Mouse (Mus musculus) liver, embryonic 16.5 days (tissue): ENCODE measurements around the gene Sh3bgrl2. TPM values are rescaled to one million over a fixed set of nuclear protein-coding genes. Genes with fewer than 3 reads are reported as not detected.

ENCODE experiments used
- ATAC-seq: fragments of 200-750 bp; cut with Nextera tagmentation; 2 replicates; pipeline ENCODE4 v1.8.0; 2017; ENCODE audit warnings: low read depth, mild to moderate bottlenecking, moderate number of reproducible peaks, moderate library complexity
- H3K27ac ChIP-seq: fragments of 300-500 bp; sonication (generic); 2 replicates; pipeline ENCODE4 v1.5.1; 2014; ENCODE audit warnings: mild to moderate bottlenecking, low read length
- H3K27me3 ChIP-seq: fragments of 300-500 bp; sonication (generic); 2 replicates; pipeline ENCODE4 v1.6.1; 2014; ENCODE audit warnings: low read depth, low read length, mixed read lengths; ENCODE audit not compliant: control insufficient read depth, insufficient read depth
- H3K36me3 ChIP-seq: fragments of 300-500 bp; sonication (generic); 2 replicates; pipeline ENCODE4 v1.6.1; 2014; ENCODE audit warnings: mild to moderate bottlenecking; ENCODE audit not compliant: control insufficient read depth, insufficient read depth
- H3K4me1 ChIP-seq: fragments of 300-500 bp; sonication (generic); 2 replicates; pipeline ENCODE4 v1.6.1; 2014; ENCODE audit warnings: low read depth, low read length, mixed read lengths; ENCODE audit not compliant: control insufficient read depth
- H3K4me2 ChIP-seq: fragments of 300-500 bp; sonication (generic); 2 replicates; pipeline ENCODE4 v1.6.1; 2014; ENCODE audit warnings: low read depth, low read length, mixed read lengths
- H3K4me3 ChIP-seq: fragments of 300-500 bp; sonication (generic); 2 replicates; pipeline ENCODE4 v1.5.1; 2014; ENCODE audit warnings: low read depth, mild to moderate bottlenecking, low read length
- H3K9ac ChIP-seq: fragments of 300-500 bp; sonication (generic); 2 replicates; pipeline ENCODE4 v1.6.1; 2014; ENCODE audit warnings: low read depth, low read length
- H3K9me3 ChIP-seq: fragments of 300-500 bp; sonication (generic); replicated peaks from 2 replicates; pipeline ENCODE4 v1.6.1; 2016; ENCODE audit warnings: low read length; ENCODE audit not compliant: control insufficient read depth
- WGBS: fragments of 180-500 bp; shearing (Covaris S2); extraction: QIAGEN DNeasy Blood & Tissue Kit; methylation state at CpG from one replicate; pipeline ENCODE4 v1.1.7; 2014; ENCODE audit not compliant: insufficient replicate concordance; 5-methylcytosine and 5-hydroxymethylcytosine counted together
- polyA plus RNA-seq: library from polyadenylated mRNA; unstranded; fragments of >200 nt; fragmentation: Nextera tagmentation; extraction: Ambion mirVana; gene quantifications from 2 replicates; pipeline ENCODE4 v1.2.1, GENCODE M21; 2015

The Sh3bgrl2 gene
- polyA plus RNA-seq, 1 experiment from 2014 or later = 13.9 TPM

GRCm38 (mm10) chr9:83605886-83606640 lies 57.9 kb downstream of the Sh3bgrl2 start:
- Histone ChIP-seq H3K4me2 (no peak overlapping the region), H3K4me1 (no peaks in the 10 kb centered on the region), H3K36me3 (no peaks in the 10 kb centered on the region), H3K9me3 (no peaks in the 10 kb centered on the region), H3K9ac (no peak overlapping the region), H3K4me3 (no peak overlapping the region), H3K27ac (no peak overlapping the region), H3K27me3 (no peaks in the 10 kb centered on the region)
- no peak for ATAC-seq
- 51% methylated on average over 8 of the region's 8 CpGs for WGBS

GRCm38 (mm10) chr9:83608135-83608534 lies 60.0 kb downstream of the Sh3bgrl2 start:
- H3K36me3 ChIP-seq = no peaks in the 10 kb centered on the region
- no peaks in the 10 kb centered on the region for H3K4me1 ChIP-seq
- no peaks in the 10 kb centered on the region for H3K9me3 ChIP-seq
- no peaks in the 10 kb centered on the region for H3K27me3 ChIP-seq
- no peak overlapping the region for H3K4me2 ChIP-seq
- no peak overlapping the region for H3K4me3 ChIP-seq
- no peak overlapping the region for H3K9ac ChIP-seq
- no peak overlapping the region for H3K27ac ChIP-seq
- ATAC-seq = no peak
- 52% methylated on average over 1 of the region's 1 CpGs for WGBS

DNA sequence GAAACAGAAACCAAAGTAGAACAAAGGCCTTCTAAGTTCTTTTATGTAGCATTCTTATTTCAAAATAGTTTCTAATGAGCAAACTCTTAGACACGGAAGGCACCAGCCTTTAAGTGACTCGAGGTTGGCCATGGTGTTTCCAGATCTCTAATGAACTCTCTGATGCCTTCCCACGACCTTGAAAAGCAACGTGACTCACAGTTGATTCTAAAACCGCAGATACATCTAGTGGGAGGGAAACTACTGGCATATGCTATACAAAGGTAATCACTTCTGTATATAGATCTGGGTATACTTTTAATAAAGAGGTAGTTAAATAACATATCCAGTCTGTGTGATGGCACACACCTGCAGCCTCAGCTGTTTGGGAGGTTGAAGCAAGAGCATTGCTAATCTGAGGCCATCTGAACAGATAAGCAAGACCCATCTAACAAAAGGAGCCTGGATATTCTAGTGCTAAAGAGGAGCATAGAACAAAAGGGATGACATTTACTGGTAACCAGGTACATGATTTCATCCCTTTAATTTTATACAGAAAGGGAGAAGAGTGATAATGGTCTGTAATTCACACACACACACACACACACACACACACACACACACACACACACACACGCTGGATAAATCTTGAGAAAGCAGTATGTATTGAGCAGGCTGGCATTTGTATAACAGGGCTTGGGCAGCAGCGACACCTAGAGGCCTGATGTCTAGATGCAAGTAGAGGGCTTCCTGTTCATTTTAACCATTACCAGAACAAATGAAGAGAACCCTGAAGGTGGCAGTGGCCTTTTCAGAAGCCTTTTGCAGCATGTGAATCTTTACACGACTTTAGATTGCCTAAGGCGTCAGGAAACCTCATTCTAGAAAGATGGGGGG lies 61.5 kb downstream of the Sh3bgrl2 start:
- Histone ChIP-seq H3K4me3 (no peak overlapping the region), H3K4me2 (no peak overlapping the region), H3K9ac (no peak overlapping the region), H3K27me3 (no peaks in the 10 kb centered on the region), H3K9me3 (no peaks in the 10 kb centered on the region), H3K4me1 (no peaks in the 10 kb centered on the region), H3K36me3 (no peaks in the 10 kb centered on the region), H3K27ac (no peak overlapping the region)
- 0 out of 2 replicates have a peak, but pooled peaks have one; percentile 19 for ATAC-seq
- WGBS = 23% methylated on average over 9 of the region's 9 CpGs

DNA sequence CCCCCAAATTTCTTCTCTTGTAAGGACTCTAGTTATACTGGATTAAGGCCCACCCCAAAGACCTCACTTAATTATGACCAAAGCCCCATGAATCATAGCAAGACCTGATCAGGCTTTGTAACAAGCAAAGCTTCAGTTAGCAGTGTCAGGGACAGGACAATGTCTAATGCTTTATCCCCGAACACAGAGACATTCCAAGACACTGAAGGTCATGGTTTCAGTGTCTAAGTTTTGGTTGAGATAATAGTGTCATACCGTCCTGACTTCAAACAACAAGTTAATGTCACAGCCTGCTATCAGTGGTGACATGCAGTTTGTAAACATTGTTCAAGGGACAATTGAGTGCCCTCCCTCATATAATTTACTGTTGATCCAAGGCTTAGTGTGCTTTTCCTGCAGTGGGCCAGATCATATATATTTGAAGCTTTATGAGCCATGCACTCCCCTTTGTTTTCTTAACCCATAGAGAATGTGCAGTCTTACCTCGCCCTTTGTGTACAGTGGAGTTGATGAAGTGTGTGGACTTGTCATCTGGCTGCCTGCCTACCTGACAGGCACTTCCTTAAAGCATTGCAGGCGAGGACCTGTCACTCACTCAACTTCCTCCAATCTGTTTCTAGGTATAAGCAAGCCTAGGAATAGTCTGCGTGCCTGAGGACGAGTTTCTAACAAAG lies 67.9 kb downstream of the Sh3bgrl2 start:
- Histone ChIP-seq H3K9me3 (no peaks in the 10 kb centered on the region), H3K4me3 (no peak overlapping the region), H3K27me3 (no peaks in the 10 kb centered on the region), H3K4me1 (no peaks in the 10 kb centered on the region), H3K27ac (no peak overlapping the region), H3K36me3 (no peaks in the 10 kb centered on the region), H3K9ac (no peak overlapping the region), H3K4me2 (no peak overlapping the region)
- no peak for ATAC-seq
- WGBS = 19% methylated on average over 6 of the region's 6 CpGs

GRCm38 (mm10) chr9:83616586-83617081 lies 68.5 kb downstream of the Sh3bgrl2 start:
- Histone ChIP-seq H3K9me3 (no peaks in the 10 kb centered on the region), H3K4me3 (no peak overlapping the region), H3K4me1 (no peaks in the 10 kb centered on the region), H3K4me2 (no peak overlapping the region), H3K27me3 (no peaks in the 10 kb centered on the region), H3K9ac (no peak overlapping the region), H3K36me3 (no peaks in the 10 kb centered on the region), H3K27ac (no peak overlapping the region)
- no peak for ATAC-seq
- 16% methylated on average over 7 of the region's 7 CpGs for WGBS

GRCm38 (mm10) chr9:83623455-83623854 lies 75.3 kb downstream of the Sh3bgrl2 start:
- no peak overlapping the region for H3K27ac ChIP-seq
- ATAC-seq = no peak
- no peaks in the 10 kb centered on the region for H3K36me3 ChIP-seq
- no peak overlapping the region for H3K4me2 ChIP-seq
- no peak overlapping the region for H3K9ac ChIP-seq
- H3K4me1 ChIP-seq = no peaks in the 10 kb centered on the region
- no peaks in the 10 kb centered on the region for H3K9me3 ChIP-seq
- no peak overlapping the region for H3K4me3 ChIP-seq
- WGBS = 64% methylated on average over 6 of the region's 6 CpGs
- H3K27me3 ChIP-seq = no peaks in the 10 kb centered on the region

DNA sequence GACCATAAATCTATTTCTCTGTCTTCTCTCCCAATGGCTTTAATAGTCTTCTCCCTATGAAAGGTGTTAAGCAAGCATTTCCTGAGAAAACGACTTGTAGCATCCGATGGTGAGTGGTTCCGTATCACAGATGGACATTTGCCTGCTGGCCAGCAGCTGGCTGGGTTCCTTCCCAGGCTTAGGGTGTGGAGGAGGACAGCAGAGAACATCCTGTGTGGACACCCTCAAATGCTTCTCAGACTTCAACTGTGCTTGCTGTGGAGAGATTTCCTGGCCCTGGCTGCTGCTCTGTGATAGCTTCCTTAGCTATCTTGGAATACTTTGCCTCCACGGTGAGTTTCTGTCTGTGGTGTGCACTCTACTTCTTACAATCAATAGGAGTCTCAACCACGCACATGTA lies 76.1 kb downstream of the Sh3bgrl2 start:
- Histone ChIP-seq H3K36me3 (no peaks in the 10 kb centered on the region), H3K27ac (no peak overlapping the region), H3K27me3 (no peaks in the 10 kb centered on the region), H3K9me3 (no peaks in the 10 kb centered on the region), H3K4me2 (no peak overlapping the region), H3K4me1 (no peaks in the 10 kb centered on the region), H3K4me3 (no peak overlapping the region), H3K9ac (no peak overlapping the region)
- no peak for ATAC-seq
- WGBS = 49% methylated on average over 5 of the region's 5 CpGs

- Histone ChIP-seq H3K27ac (no peak overlapping the region), H3K4me3 (no peak overlapping the region), H3K4me2 (no peak overlapping the region), H3K36me3 (no peaks in the 10 kb centered on the region), H3K9me3 (no peaks in the 10 kb centered on the region), H3K9ac (no peak overlapping the region), H3K4me1 (no peaks in the 10 kb centered on the region), H3K27me3 (no peaks in the 10 kb centered on the region)
- WGBS = 66% methylated on average over 5 of the region's 5 CpGs
- no peak for ATAC-seq
These were observed 77.0 kb downstream of the Sh3bgrl2 start for GRCm38 (mm10) chr9:83625085-83625484.
